Comparison of ENCODE assay signal across 11 mouse cellular contexts in genomic region chr16:33944772-33945171, GRCm38 (mm10). TPM values are rescaled to one million over a fixed set of nuclear protein-coding genes. Genes with fewer than 3 reads are reported as not detected.
DNase-seq lines count a peak whose midpoint lies in the region; ATAC-seq lines count a peak whose summit lies in the region.
"Had no signal": no experiment of that assay in that cellular context is flagged by ENCODE, and none has a peak within 500 bp of the region (broad histone marks: within the 10 kb centered on the region; RNA-seq: fewer than 3 reads in every experiment).

No protein-coding gene starts in this region.

- H3K9ac ChIP-seq in neural tube, embryonic 15.5 days (replicated peaks): no peak overlapping the region
- H3K9ac ChIP-seq in kidney, embryonic 15.5 days: no peak overlapping the region

- H3K27ac ChIP-seq in neural tube, embryonic 15.5 days (replicated peaks): no peak overlapping the region
- H3K27ac ChIP-seq in kidney, embryonic 15.5 days: 0 out of 2 replicates have a peak overlapping the region, but pooled peaks have one; percentile 25
- no peak overlapping the region for H3K27ac ChIP-seq in midbrain, embryonic 10.5 days (replicated peaks)

- 50% methylated on average over 6 of the region's 6 CpGs for WGBS in neural tube, embryonic 15.5 days
- 34% methylated on average over 6 of the region's 6 CpGs for WGBS in kidney, embryonic 15.5 days
- 57% methylated on average over 6 of the region's 6 CpGs for WGBS in midbrain, embryonic 10.5 days

- peak; percentile 96 for DNase-seq in heart, adult 11 months
- DNase-seq in heart, postnatal 25 days (ENCODE audit: low spot score): no peak
- DNase-seq in neural tube, embryonic 10.5 days (ENCODE audit: extremely low spot score, low spot score): peak; percentile 47
- no peak for DNase-seq in right cerebral cortex, postnatal 25 days
- DNase-seq in Muller cell, postnatal 12 days (ENCODE audit: inconsistent ontology term): no peak
- DNase-seq in midbrain, embryonic 10.5 days (ENCODE audit: low spot score): no peak
- DNase-seq: gastrocnemius, postnatal 14 days had no signal

- ATAC-seq in neural tube, embryonic 15.5 days (ENCODE audit: low FRiP score): no peak
- ATAC-seq in kidney, embryonic 15.5 days (replicated peaks; ENCODE audit: low FRiP score): no peak
- ATAC-seq: intestine, embryonic 16.5 days had no signal

- peaks cover 27% of the 10 kb centered on the region for H3K4me1 ChIP-seq in neural tube, embryonic 15.5 days
- H3K4me1 ChIP-seq in kidney, embryonic 15.5 days: peaks cover 46% of the 10 kb centered on the region
- H3K4me1 ChIP-seq in midbrain, embryonic 10.5 days: peaks cover 27% of the 10 kb centered on the region

- H3K4me2 ChIP-seq in neural tube, embryonic 15.5 days: no peak overlapping the region
- H3K4me2 ChIP-seq in kidney, embryonic 15.5 days: no peak overlapping the region

- intact Hi-C loops in heart, postnatal 25 days (cut with DNase I): loop anchor here (5.0 kb wide), 1 partner anchor 32 kb away; no protein-coding TSS in a partner anchor

- no peaks in the 10 kb centered on the region for H3K36me3 ChIP-seq in neural tube, embryonic 15.5 days
- peaks cover 11% of the 10 kb centered on the region for H3K36me3 ChIP-seq in kidney, embryonic 15.5 days
- H3K36me3 ChIP-seq in midbrain, embryonic 10.5 days: no peaks in the 10 kb centered on the region

- no peaks in the 10 kb centered on the region for H3K27me3 ChIP-seq in neural tube, embryonic 15.5 days (replicated peaks)
- no peaks in the 10 kb centered on the region for H3K27me3 ChIP-seq in kidney, embryonic 15.5 days
- H3K27me3 ChIP-seq in midbrain, embryonic 10.5 days (ENCODE audit: low read depth, poor library complexity, severe bottlenecking): no peaks in the 10 kb centered on the region

- no peak overlapping the region for H3K4me3 ChIP-seq in neural tube, embryonic 15.5 days (replicated peaks)
- H3K4me3 ChIP-seq in kidney, embryonic 15.5 days (replicated peaks): no peak overlapping the region
- no peak overlapping the region for H3K4me3 ChIP-seq in midbrain, embryonic 10.5 days
- H3K4me3 ChIP-seq: myocyte had no signal

- H3K9me3 ChIP-seq in neural tube, embryonic 15.5 days (replicated peaks): no peaks in the 10 kb centered on the region
- no peaks in the 10 kb centered on the region for H3K9me3 ChIP-seq in kidney, embryonic 15.5 days (replicated peaks)
- no peaks in the 10 kb centered on the region for H3K9me3 ChIP-seq in midbrain, embryonic 10.5 days (replicated peaks)

RNA-seq across cellular contexts. Expression of gene Umps, which starts 22.1 kb away (rescaled TPM):
- total RNA-seq in heart, postnatal 25 days (2021): 1 to 10 TPM; 9.0 to 9.2 TPM
- polyA plus RNA-seq in neural tube, embryonic 15.5 days (2015; fragmentation: Nextera tagmentation; extraction: Ambion mirVana): 22.8 and 32.5 TPM in 2 replicates
- polyA plus RNA-seq in kidney, embryonic 15.5 days (2015; fragmentation: Nextera tagmentation; extraction: Ambion mirVana): 62.5 and 63.6 TPM in 2 replicates
- 82.5 and 95.8 TPM in 2 replicates for polyA plus RNA-seq in midbrain, embryonic 10.5 days (2016; fragmentation: Nextera tagmentation; extraction: Ambion mirVana)

Comparison
In these comparisons a context has a peak if more than half of its experiments do, and no peak if none do; other contexts are left out.
1. DNase-seq: peak in heart, adult 11 months (single experiment) and neural tube, embryonic 10.5 days (single experiment); none in heart, postnatal 25 days (single experiment), right cerebral cortex, postnatal 25 days (single experiment), Muller cell, postnatal 12 days (single experiment) and midbrain, embryonic 10.5 days (single experiment).